Mouse (Mus musculus) E14TG2a.4 (cell line): ENCODE measurements around the gene Pif1.

Experiments used
- CTCF ChIP-seq: conservative IDR thresholded peaks from 2 replicates; pipeline ENCODE4 v1.5.1; 2014; ENCODE audit warnings: low read length
- NANOG ChIP-seq: IDR thresholded peaks from 2 replicates; pipeline ENCODE4 v1.6.1; 2014; ENCODE audit warnings: borderline replicate concordance, low read length, mixed read lengths
- POU5F1 ChIP-seq: IDR thresholded peaks from 2 replicates; pipeline ENCODE4 v1.6.1; 2014; ENCODE audit warnings: low read length, borderline replicate concordance

GRCm38 (mm10) chr9:65569491-65569971 lies 17.4 kb upstream of the Pif1 start:
- TF ChIP-seq CTCF (no peak), NANOG (no peak), POU5F1 (no peak)
